Mouse (Mus musculus) heart, adult 11 months (tissue): Measurements from ENCODE around the gene Olfr1441.

Experiments
- DNase-seq: peaks from one replicate; pipeline ENCODE4 v3.0.0; 2022

The Olfr1441 gene

DNA sequence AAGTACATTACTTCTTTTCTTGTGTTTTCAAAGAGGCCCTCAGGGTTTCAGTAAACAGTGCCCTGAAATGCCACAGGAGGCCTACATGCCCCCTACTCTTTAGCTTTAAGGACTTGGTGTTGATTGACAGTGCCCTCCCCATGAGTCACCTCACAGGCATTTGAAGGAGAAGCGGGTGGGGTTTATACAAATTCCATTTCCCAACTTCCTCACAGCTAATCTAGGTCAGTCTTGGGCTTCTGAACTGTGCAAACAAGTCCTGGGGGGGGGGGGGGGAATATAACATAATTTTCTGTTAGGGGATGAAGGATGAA, 46.4 kb downstream of the Olfr1441 start:
- peak; percentile 96 for DNase-seq

- peak; percentile 89 for DNase-seq
Measured at GRCm38 (mm10) chr19:12464127-12464526, 46.9 kb downstream of the Olfr1441 start.

- peak; percentile 49 for DNase-seq
Measured at GRCm38 (mm10) chr19:12464674-12465073, 47.4 kb downstream of the Olfr1441 start.

DNA sequence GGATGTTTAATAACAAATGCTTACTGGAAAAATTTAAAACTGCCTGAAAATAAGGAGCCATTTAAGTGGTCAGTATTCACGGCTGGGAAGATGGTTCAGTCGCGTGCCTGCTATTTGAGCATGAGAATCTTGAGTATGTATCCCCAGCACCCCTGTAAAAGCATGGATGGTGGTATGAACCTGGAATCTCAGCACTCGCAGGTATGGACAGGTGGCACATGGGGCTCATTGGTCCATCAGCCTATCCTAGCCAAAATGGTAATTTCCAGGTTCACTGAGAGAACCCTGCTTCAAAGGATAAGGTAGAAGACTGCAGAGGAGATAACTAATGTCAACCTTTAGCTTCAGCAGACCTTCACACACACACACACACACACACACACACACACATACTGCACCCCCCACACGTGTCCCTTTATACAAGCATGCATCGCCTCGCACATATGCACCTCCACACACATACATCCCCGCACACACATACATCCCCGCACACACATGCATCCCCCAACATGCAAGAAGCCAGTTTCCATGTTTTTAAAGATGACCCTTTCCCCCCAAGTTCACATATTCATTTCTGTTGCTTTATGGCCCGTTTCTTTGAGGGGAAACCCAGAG, 48.4 kb downstream of the Olfr1441 start:
- peak; percentile 82 for DNase-seq

GRCm38 (mm10) chr19:12466204-12466603, 49.0 kb downstream of the Olfr1441 start:
- peak; percentile 96 for DNase-seq

GRCm38 (mm10) chr19:12467436-12467835, 50.2 kb downstream of the Olfr1441 start:
- peak; percentile 86 for DNase-seq

DNA sequence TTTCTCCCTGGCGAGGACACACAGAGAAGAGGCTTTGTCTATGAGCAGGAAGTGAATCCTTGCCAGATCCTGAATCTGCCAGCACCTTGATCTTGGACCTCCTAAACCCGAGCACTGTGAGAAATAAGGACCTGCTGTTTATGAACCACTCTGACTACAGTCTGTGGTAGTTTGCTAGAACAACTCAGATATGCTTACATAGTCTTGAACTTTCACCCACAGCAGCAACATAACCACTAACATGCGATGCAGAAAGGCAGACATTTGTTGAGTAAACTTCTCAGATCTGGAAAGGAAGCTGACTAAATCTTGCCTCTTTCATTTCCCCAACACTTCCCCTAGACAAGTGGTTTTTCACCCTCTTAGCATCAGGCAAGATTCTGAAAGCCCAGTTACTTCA, 54.6 kb downstream of the Olfr1441 start:
- DNase-seq: peak; percentile 86

- peak; percentile 89 for DNase-seq
Measured at GRCm38 (mm10) chr19:12472381-12472976, 55.2 kb downstream of the Olfr1441 start.
